Mouse (Mus musculus) regulatory T cell (primary cell): Measurements from ENCODE around the gene Ndufs7.

Source experiments
- in situ Hi-C: fragments of 300-600 bp; cut with MboI, MseI; formaldehyde crosslinking; loops from one replicate; pipeline ENCODE4 v1.15.1; 2025; ENCODE audit warnings: high pct_unique_total_duplicates

Gene Ndufs7

GRCm38 (mm10) chr10:80293325-80293724 lies 44.4 kb downstream of the Ndufs7 start:
- in situ Hi-C loops: no loop called here

- in situ Hi-C loops: no loop called here
Observed at GRCm38 (mm10) chr10:80294311-80294710, 45.4 kb downstream of the Ndufs7 start.

GRCm38 (mm10) chr10:80294788-80295303 lies 45.9 kb downstream of the Ndufs7 start:
- in situ Hi-C loops: no loop called here

- in situ Hi-C loops: no loop called here
Observed at GRCm38 (mm10) chr10:80295618-80296425, 46.9 kb downstream of the Ndufs7 start, which contains the start of gene Apc2. TSS of gene Apc2 (plus strand) at chr10:80295977.

- in situ Hi-C loops: no loop called here
Observed at GRCm38 (mm10) chr10:80296824-80297223, 47.9 kb downstream of the Ndufs7 start.

GRCm38 (mm10) chr10:80297526-80298133 lies 48.7 kb downstream of the Ndufs7 start:
- in situ Hi-C loops: no loop called here

GRCm38 (mm10) chr10:80298571-80299281 lies 49.8 kb downstream of the Ndufs7 start:
- in situ Hi-C loops: no loop called here

- in situ Hi-C loops: no loop called here
Observed at GRCm38 (mm10) chr10:80299301-80299700, 50.4 kb downstream of the Ndufs7 start.

GRCm38 (mm10) chr10:80299824-80300223 lies 50.9 kb downstream of the Ndufs7 start:
- in situ Hi-C loops: no loop called here

GRCm38 (mm10) chr10:80300672-80301181 lies 51.8 kb downstream of the Ndufs7 start:
- in situ Hi-C loops: no loop called here

GRCm38 (mm10) chr10:80301256-80302081 lies 52.5 kb downstream of the Ndufs7 start:
- in situ Hi-C loops: no loop called here

GRCm38 (mm10) chr10:80302082-80302355 lies 53.1 kb downstream of the Ndufs7 start:
- in situ Hi-C loops: no loop called here

- in situ Hi-C loops: no loop called here
Observed at GRCm38 (mm10) chr10:80302471-80302881, 53.6 kb downstream of the Ndufs7 start.

GRCm38 (mm10) chr10:80304458-80304857 lies 55.5 kb downstream of the Ndufs7 start:
- in situ Hi-C loops: no loop called here

GRCm38 (mm10) chr10:80304862-80305261 lies 55.9 kb downstream of the Ndufs7 start:
- in situ Hi-C loops: no loop called here
